Mouse (Mus musculus) liver, embryonic 11.5 days (tissue): ENCODE measurements around the gene Tnr. TPM values are rescaled to one million over a fixed set of nuclear protein-coding genes. Genes with fewer than 3 reads are reported as not detected.

Experiments used
- ATAC-seq: fragments of 200-750 bp; cut with Nextera tagmentation; replicated peaks from 2 replicates; pipeline ENCODE4 v1.8.0; 2017; ENCODE audit warnings: moderate number of reproducible peaks, mild to moderate bottlenecking, moderate TSS enrichment, moderate library complexity; ENCODE audit not compliant: low FRiP score
- DNase-seq: peaks from one replicate; pipeline ENCODE4 v3.0.0-alpha.2; 2017; ENCODE audit warnings: low spot score
- H3K27ac ChIP-seq: fragments of 300-500 bp; sonication (generic); 2 replicates; pipeline ENCODE4 v1.5.1; 2014; ENCODE audit warnings: mild to moderate bottlenecking, low read depth, low read length, control low read depth
- H3K27me3 ChIP-seq: fragments of 300-500 bp; sonication (generic); replicated peaks from 2 replicates; pipeline ENCODE4 v1.6.1; 2014; ENCODE audit warnings: low read length, mixed read lengths; ENCODE audit not compliant: control insufficient read depth, insufficient read depth
- H3K36me3 ChIP-seq: fragments of 300-500 bp; sonication (generic); 2 replicates; pipeline ENCODE4 v1.6.1; 2014; ENCODE audit warnings: mild to moderate bottlenecking, low read length, moderate library complexity, mixed read lengths; ENCODE audit not compliant: control insufficient read depth, insufficient read depth
- H3K4me1 ChIP-seq: fragments of 300-500 bp; sonication (generic); replicated peaks from 2 replicates; pipeline ENCODE4 v1.6.1; 2014; ENCODE audit warnings: low read length, mixed read lengths; ENCODE audit not compliant: control insufficient read depth, insufficient read depth
- H3K4me2 ChIP-seq: fragments of 300-500 bp; sonication (generic); 2 replicates; pipeline ENCODE4 v1.6.1; 2014; ENCODE audit warnings: mild to moderate bottlenecking, control low read depth, moderate library complexity
- H3K4me3 ChIP-seq: fragments of 300-500 bp; sonication (generic); 2 replicates; pipeline ENCODE4 v1.5.1; 2014; ENCODE audit warnings: low read depth, low read length, control low read depth
- H3K9ac ChIP-seq: fragments of 300-500 bp; sonication (generic); 2 replicates; pipeline ENCODE4 v1.6.1; 2014; ENCODE audit warnings: low read depth, low read length, control low read depth
- H3K9me3 ChIP-seq: fragments of 300-500 bp; sonication (generic); 2 replicates; pipeline ENCODE4 v1.6.1; 2016; ENCODE audit warnings: low read length, inconsistent platforms, mixed read lengths; ENCODE audit not compliant: control insufficient read depth
- WGBS: fragments of 180-500 bp; shearing (Covaris S2); extraction: QIAGEN DNeasy Blood & Tissue Kit; methylation state at CpG from one replicate; pipeline ENCODE4 v1.1.7; 2014; 5-methylcytosine and 5-hydroxymethylcytosine counted together
- polyA plus RNA-seq: library from polyadenylated mRNA; unstranded; fragments of >200 nt; fragmentation: Nextera tagmentation; extraction: Ambion mirVana; gene quantifications from 2 replicates; pipeline ENCODE4 v1.2.1, GENCODE M21; 2014

Tnr gene
- polyA plus RNA-seq, 1 experiment from 2014 or later: 0.58 TPM

DNA sequence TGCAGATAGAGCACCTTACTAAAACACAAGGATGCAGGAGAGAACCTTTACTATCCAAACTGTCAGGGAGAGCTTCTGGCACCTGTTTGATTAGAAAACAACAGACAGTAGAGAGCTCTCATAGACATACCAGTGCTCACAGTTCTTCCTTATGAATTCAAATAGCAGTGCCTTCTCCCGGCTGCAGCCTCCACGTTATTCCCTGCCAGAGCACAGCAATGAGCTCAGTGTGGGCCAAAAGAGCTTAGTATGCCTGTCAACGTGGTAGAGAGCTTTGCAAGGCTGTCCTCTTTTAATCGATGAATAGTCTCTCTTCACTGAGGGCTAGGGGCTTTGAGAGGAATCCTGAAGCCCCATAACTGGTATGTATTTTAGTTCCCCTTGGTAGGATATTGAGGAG, 173.1 kb downstream of the Tnr start:
- no peak overlapping the region for H3K4me3 ChIP-seq
- no peaks in the 10 kb centered on the region for H3K4me1 ChIP-seq
- no peaks in the 10 kb centered on the region for H3K27me3 ChIP-seq
- H3K9me3 ChIP-seq: no peaks in the 10 kb centered on the region
- DNase-seq (no peak), ATAC-seq (no peak)
- H3K4me2 ChIP-seq: no peak overlapping the region
- no peak overlapping the region for H3K27ac ChIP-seq
- 68% methylated on average over 4 of the region's 4 CpGs for WGBS
- no peaks in the 10 kb centered on the region for H3K36me3 ChIP-seq
- H3K9ac ChIP-seq: no peak overlapping the region

DNA sequence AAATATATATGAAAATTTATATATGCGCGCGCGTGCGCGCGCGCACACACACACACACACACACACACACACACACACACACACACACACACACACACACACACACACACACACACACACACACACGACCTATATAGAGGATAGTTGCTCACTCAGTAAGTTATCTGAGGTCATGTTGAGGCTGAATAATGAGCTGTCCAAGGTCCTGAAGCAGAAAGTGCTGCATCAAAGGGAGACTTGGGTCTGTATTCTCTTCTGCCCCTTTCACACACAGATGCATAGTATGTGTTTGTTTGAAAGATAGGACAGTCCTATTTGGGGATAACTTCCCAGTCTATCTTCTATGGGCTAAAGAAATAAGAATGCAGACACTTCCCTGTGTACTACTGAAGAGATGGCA, 178.5 kb downstream of the Tnr start:
- H3K4me3 ChIP-seq: no peak overlapping the region
- no peaks in the 10 kb centered on the region for H3K9me3 ChIP-seq
- H3K4me1 ChIP-seq: no peaks in the 10 kb centered on the region
- DNase-seq: no peak
- H3K36me3 ChIP-seq: no peaks in the 10 kb centered on the region
- H3K9ac ChIP-seq: no peak overlapping the region
- no peaks in the 10 kb centered on the region for H3K27me3 ChIP-seq
- no peak overlapping the region for H3K27ac ChIP-seq
- no peak overlapping the region for H3K4me2 ChIP-seq
- no peak for ATAC-seq
- WGBS: 81% methylated on average over 9 of the region's 9 CpGs

DNA sequence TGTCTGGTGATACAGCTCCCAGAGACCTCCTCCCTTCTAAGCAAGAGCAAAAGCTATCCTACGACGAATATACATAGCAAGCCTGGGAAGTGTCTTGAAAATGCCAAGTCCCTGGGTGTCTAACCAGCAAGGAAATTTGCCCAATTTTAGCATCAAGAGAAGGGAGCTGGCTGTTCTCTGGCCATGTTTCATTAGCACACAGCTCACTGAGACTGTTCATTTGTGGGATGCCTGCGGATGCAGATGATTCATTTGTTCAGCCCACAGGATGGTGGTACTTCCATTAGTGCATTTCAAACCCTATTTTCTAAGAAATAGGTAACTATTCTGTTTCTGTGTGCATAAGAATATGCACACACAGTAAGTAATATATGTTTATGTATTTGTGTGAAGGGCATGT, 181.4 kb downstream of the Tnr start:
- no peaks in the 10 kb centered on the region for H3K4me1 ChIP-seq
- H3K9ac ChIP-seq: no peak overlapping the region
- no peaks in the 10 kb centered on the region for H3K9me3 ChIP-seq
- ATAC-seq (no peak), DNase-seq (no peak)
- H3K36me3 ChIP-seq: no peaks in the 10 kb centered on the region
- H3K4me2 ChIP-seq: no peak overlapping the region
- no peaks in the 10 kb centered on the region for H3K27me3 ChIP-seq
- WGBS: 90% methylated on average over 3 of the region's 3 CpGs
- H3K4me3 ChIP-seq: no peak overlapping the region
- no peak overlapping the region for H3K27ac ChIP-seq

DNA sequence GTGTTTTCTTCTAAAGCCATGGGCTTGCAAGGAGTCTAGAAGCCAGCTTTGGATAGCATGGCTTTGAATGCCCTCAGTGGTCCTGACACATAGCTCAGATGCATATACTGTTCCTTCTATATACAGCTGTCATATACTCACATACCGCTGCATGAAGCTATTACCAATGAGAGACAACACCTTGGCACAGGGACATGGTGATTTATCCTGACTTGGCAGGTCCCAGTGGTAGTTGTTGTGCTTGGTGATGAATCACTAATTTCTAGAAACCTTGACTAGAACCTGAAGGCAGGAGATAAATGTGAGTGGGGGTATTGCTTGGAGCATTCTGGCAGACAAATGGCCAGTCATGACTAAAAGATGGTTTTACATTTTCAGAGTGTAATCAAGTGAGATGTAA, 192.7 kb downstream of the Tnr start:
- H3K27ac ChIP-seq: no peak overlapping the region
- no peak overlapping the region for H3K4me3 ChIP-seq
- H3K9ac ChIP-seq: no peak overlapping the region
- no peaks in the 10 kb centered on the region for H3K4me1 ChIP-seq
- H3K4me2 ChIP-seq: no peak overlapping the region
- ATAC-seq (no peak), DNase-seq (no peak)
- WGBS: 73% methylated on average over 1 of the region's 1 CpGs
- H3K27me3 ChIP-seq: no peaks in the 10 kb centered on the region
- no peaks in the 10 kb centered on the region for H3K36me3 ChIP-seq
- no peaks in the 10 kb centered on the region for H3K9me3 ChIP-seq

DNA sequence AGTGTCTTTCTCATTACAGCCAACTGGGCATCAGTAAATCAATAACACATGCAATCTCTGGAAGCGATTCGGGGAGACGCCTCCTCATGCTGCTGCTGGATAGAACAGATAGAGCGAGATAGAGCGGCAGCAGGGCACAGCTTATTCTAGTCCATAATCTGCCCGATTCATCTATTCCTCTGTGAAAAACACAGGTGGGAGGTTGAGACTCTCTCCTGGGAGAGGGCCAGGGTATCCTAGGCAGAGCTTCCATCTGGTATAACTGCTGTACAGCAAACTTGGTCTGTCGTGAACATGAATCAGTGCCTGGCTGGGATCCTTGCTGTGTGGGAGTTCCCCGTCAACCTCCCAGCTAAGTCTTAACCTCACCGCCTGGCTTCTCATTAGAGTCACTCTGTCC, 193.4 kb downstream of the Tnr start:
- H3K27me3 ChIP-seq: no peaks in the 10 kb centered on the region
- ATAC-seq: no peak
- H3K4me2 ChIP-seq: no peak overlapping the region
- no peak for DNase-seq
- H3K4me1 ChIP-seq: no peaks in the 10 kb centered on the region
- no peaks in the 10 kb centered on the region for H3K9me3 ChIP-seq
- H3K4me3 ChIP-seq: no peak overlapping the region
- H3K27ac ChIP-seq: no peak overlapping the region
- H3K36me3 ChIP-seq: no peaks in the 10 kb centered on the region
- WGBS: 83% methylated on average over 9 of the region's 9 CpGs
- H3K9ac ChIP-seq: no peak overlapping the region

DNA sequence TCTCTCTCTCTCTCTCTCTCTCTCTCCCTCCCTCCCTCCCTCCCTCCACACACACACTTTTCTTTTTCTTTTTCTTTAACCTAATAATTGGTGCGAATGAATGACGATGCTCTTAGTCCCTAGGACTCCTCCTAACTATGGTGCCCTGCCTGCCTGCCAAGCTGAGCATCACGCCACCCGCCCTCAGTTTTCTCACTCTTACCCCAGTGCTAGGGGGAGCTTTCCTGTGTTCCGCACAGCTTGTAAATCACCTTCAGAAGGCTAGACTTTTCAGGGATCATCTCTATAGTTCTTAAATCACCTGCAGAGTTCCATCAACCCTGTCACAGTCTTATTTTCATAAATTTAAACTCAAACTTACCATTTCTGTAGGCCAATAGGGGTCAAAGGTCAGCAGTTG, 200.2 kb downstream of the Tnr start:
- no peak overlapping the region for H3K4me2 ChIP-seq
- H3K36me3 ChIP-seq: no peaks in the 10 kb centered on the region
- DNase-seq (no peak), ATAC-seq (no peak)
- H3K27me3 ChIP-seq: no peaks in the 10 kb centered on the region
- H3K4me1 ChIP-seq: no peaks in the 10 kb centered on the region
- H3K9me3 ChIP-seq: no peaks in the 10 kb centered on the region
- no peak overlapping the region for H3K4me3 ChIP-seq
- H3K27ac ChIP-seq: no peak overlapping the region
- H3K9ac ChIP-seq: no peak overlapping the region
- 85% methylated on average over 5 of the region's 5 CpGs for WGBS

DNA sequence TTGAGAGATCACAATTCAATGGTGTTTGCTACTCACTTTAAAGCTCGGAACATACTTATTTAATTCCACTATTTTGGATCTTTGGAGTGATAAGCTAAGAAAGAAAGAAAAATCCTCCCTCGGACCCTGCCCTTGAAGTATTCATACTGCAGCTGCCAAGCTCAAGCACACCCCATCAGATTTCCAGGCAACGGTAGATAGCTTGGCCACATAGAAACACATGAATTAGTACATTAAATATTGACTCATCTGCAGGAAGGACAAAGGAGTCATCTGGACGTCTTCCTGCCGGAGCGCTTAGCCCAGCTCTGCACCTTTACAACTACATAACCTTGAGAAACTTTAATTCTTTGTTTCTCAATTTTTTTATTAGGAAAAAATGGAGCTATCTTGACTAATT, 205.7 kb downstream of the Tnr start:
- Histone ChIP-seq H3K9ac (no peak overlapping the region), H3K4me1 (no peaks in the 10 kb centered on the region), H3K4me3 (no peak overlapping the region), H3K27ac (no peak overlapping the region), H3K36me3 (no peaks in the 10 kb centered on the region), H3K9me3 (no peaks in the 10 kb centered on the region), H3K27me3 (no peaks in the 10 kb centered on the region), H3K4me2 (no peak overlapping the region)
- no peak for DNase-seq
- no peak for ATAC-seq
- WGBS: 80% methylated on average over 6 of the region's 6 CpGs

DNA sequence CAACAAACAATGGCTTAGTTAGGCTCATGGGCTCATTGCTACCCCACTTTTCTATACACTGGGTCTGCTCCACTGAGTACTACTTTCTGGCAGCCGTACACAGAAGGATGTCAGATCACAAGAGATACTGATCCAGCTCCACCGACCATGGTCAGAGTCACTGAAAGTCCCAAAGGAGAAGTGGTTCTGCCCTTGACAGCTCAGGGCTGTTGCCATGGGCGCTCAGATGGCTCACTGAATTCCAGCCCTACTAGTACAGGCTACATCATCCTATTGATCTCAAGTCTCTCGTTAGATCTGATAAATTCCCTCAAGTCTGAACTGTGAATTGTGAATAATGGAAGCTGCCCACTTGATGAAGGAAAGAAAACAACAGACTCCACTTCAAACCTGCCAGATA, 207.3 kb downstream of the Tnr start:
- H3K9me3 ChIP-seq: no peaks in the 10 kb centered on the region
- no peaks in the 10 kb centered on the region for H3K36me3 ChIP-seq
- no peak overlapping the region for H3K27ac ChIP-seq
- WGBS: 36% methylated on average over 4 of the region's 4 CpGs
- H3K9ac ChIP-seq: no peak overlapping the region
- no peak overlapping the region for H3K4me3 ChIP-seq
- no peak for DNase-seq
- ATAC-seq: no peak
- H3K4me1 ChIP-seq: no peaks in the 10 kb centered on the region
- no peak overlapping the region for H3K4me2 ChIP-seq
- no peaks in the 10 kb centered on the region for H3K27me3 ChIP-seq

DNA sequence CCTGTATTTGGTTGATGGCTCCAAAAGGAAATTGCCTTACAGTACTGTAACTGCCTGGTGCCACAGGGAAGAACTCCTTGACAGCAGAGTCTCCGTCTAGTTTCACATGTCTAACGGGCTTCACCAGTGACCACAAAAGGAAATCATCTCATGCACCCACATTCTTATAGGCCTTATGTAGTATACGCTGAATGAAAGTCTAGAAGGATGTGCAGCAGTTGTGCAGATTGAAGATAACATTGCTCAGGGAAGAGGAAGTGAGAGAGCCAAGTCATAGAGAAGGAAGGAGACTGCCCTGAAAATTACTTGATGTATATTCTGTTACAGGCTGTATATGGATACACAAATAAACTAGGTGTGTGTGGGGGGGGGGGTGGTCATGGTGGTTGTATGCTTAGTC, 211.5 kb downstream of the Tnr start:
- no peak for DNase-seq
- Histone ChIP-seq H3K36me3 (no peaks in the 10 kb centered on the region), H3K27me3 (no peaks in the 10 kb centered on the region), H3K9me3 (no peaks in the 10 kb centered on the region), H3K9ac (no peak overlapping the region), H3K27ac (no peak overlapping the region), H3K4me1 (no peaks in the 10 kb centered on the region), H3K4me2 (no peak overlapping the region), H3K4me3 (no peak overlapping the region)
- WGBS: 43% methylated on average over 3 of the region's 3 CpGs
- peak; percentile 34; the same call in 1 of the 2 replicates for ATAC-seq
